Mouse (Mus musculus) small intestine, adult 2 months (tissue): ENCODE results near the gene Vamp4. TPM values are rescaled to one million over a fixed set of nuclear protein-coding genes. Genes with fewer than 3 reads are reported as not detected.
A peak's percentile ranks its signal among the peaks of the same experiment; 100 is the strongest.

Experiments
- H3K27ac ChIP-seq: fragments of 200-500 bp; 2 replicates; pipeline ENCODE4 v1.5.1; 2012; ENCODE audit warnings: low read depth, low read length, control low read depth, inconsistent platforms; ENCODE audit not compliant: insufficient read depth
- H3K27me3 ChIP-seq: fragments of 200-500 bp; 2 replicates; pipeline ENCODE4 v1.6.1; 2012; ENCODE audit warnings: mild to moderate bottlenecking, moderate library complexity, low read length, inconsistent platforms; ENCODE audit not compliant: control insufficient read depth, insufficient read depth
- H3K36me3 ChIP-seq: fragments of 200-500 bp; 2 replicates; pipeline ENCODE4 v1.6.1; 2012; ENCODE audit warnings: mild to moderate bottlenecking, low read length, control low read depth, inconsistent platforms; ENCODE audit not compliant: control insufficient read depth, insufficient read depth
- H3K4me1 ChIP-seq: fragments of 200-500 bp; 2 replicates; pipeline ENCODE4 v1.6.1; 2012; ENCODE audit warnings: low read length, inconsistent platforms, mixed read lengths; ENCODE audit not compliant: control insufficient read depth, insufficient read depth, insufficient read length
- H3K4me3 ChIP-seq: fragments of 200-500 bp; 2 replicates; pipeline ENCODE4 v1.5.1; 2012; ENCODE audit warnings: low read depth, mild to moderate bottlenecking, control low read depth, inconsistent platforms, low read length, moderate library complexity
- CTCF ChIP-seq: fragments of 200-500 bp; IDR thresholded peaks from 2 replicates; pipeline ENCODE4 v1.5.1; 2012; ENCODE audit warnings: low read depth, mild to moderate bottlenecking, control low read depth, inconsistent platforms, low read length, moderate library complexity, mixed read lengths; ENCODE audit not compliant: insufficient replicate concordance, insufficient read length; ENCODE audit errors: extremely low read depth
- POLR2A ChIP-seq: fragments of 200-500 bp; IDR thresholded peaks from 2 replicates; pipeline ENCODE4 v1.6.1; 2012; ENCODE audit warnings: low read depth, mild to moderate bottlenecking, control low read depth, inconsistent platforms, low read length, moderate library complexity
- WGBS: fragments of 180-500 bp; shearing (Covaris S2); methylation state at CpG from one replicate; pipeline ENCODE4 v1.1.7; 2018; 5-methylcytosine and 5-hydroxymethylcytosine counted together
- polyA plus RNA-seq: library from polyadenylated mRNA; depleted of rRNA; stranded (reverse); fragments of >200 nt; gene quantifications from 2 replicates; pipeline ENCODE4 v1.2.3, GENCODE M21; 2012; rRNA removed

The Vamp4 gene
- 2.8 and 6.6 TPM in 2 replicates for polyA plus RNA-seq

GRCm38 (mm10) chr1:162570260-162570748 is at the start of gene Vamp4:
TSS of gene Vamp4 (plus strand) at chr1:162570515.
- H3K27ac ChIP-seq, result peak within 1 kb of the TSS; percentile 38; the same call in 1 of the 2 replicates
- no peaks in the 10 kb centered on the region for H3K4me1 ChIP-seq
- no peaks in the 10 kb centered on the region for H3K36me3 ChIP-seq
- H3K4me3 ChIP-seq, result peak within 1 kb of the TSS; percentile 98
- WGBS, result under 1% methylated on average over 43 of the region's 43 CpGs
- H3K27me3 ChIP-seq, result no peaks in the 10 kb centered on the region
- TF ChIP-seq CTCF (peak; percentile 36; the same call in 1 of the 2 replicates), POLR2A (no peak)

- TF ChIP-seq POLR2A, result no peak
- TF ChIP-seq CTCF, result no peak
- 65% methylated on average over 2 of the region's 2 CpGs for WGBS
- Histone ChIP-seq H3K4me1 (no peaks in the 10 kb centered on the region), H3K36me3 (peaks cover 8% of the 10 kb centered on the region), H3K4me3 (no peak overlapping the region), H3K27ac (no peak overlapping the region), H3K27me3 (no peaks in the 10 kb centered on the region)
Observed at GRCm38 (mm10) chr1:162529651-162530050, 40.7 kb upstream of the Vamp4 start.

GRCm38 (mm10) chr1:162530666-162531065 is 39.6 kb upstream of the Vamp4 start:
- H3K4me1 ChIP-seq, result no peaks in the 10 kb centered on the region
- H3K36me3 ChIP-seq, result peaks cover 15% of the 10 kb centered on the region
- WGBS, result 100% methylated on average over 1 of the region's 1 CpGs
- TF ChIP-seq CTCF (no peak), POLR2A (no peak)
- no peak overlapping the region for H3K4me3 ChIP-seq
- H3K27ac ChIP-seq, result no peak overlapping the region
- H3K27me3 ChIP-seq, result no peaks in the 10 kb centered on the region

GRCm38 (mm10) chr1:162531584-162531983 is 38.7 kb upstream of the Vamp4 start:
- Histone ChIP-seq H3K27ac (no peak overlapping the region), H3K36me3 (peaks cover 23% of the 10 kb centered on the region), H3K27me3 (no peaks in the 10 kb centered on the region), H3K4me3 (no peak overlapping the region), H3K4me1 (no peaks in the 10 kb centered on the region)
- TF ChIP-seq POLR2A, result no peak
- TF ChIP-seq CTCF, result no peak; the same call in 1 of the 2 replicates
- 74% methylated on average over 4 of the region's 4 CpGs for WGBS

GRCm38 (mm10) chr1:162532330-162532729 is 38.0 kb upstream of the Vamp4 start:
- H3K4me3 ChIP-seq, result no peak overlapping the region
- no peak for TF ChIP-seq POLR2A
- TF ChIP-seq CTCF, result no peak
- no peaks in the 10 kb centered on the region for H3K27me3 ChIP-seq
- H3K36me3 ChIP-seq, result peaks cover 30% of the 10 kb centered on the region
- WGBS, result 55% methylated on average over 4 of the region's 4 CpGs
- H3K4me1 ChIP-seq, result no peaks in the 10 kb centered on the region
- no peak overlapping the region for H3K27ac ChIP-seq

- Histone ChIP-seq H3K27ac (no peak overlapping the region), H3K36me3 (peaks cover 37% of the 10 kb centered on the region), H3K27me3 (no peaks in the 10 kb centered on the region), H3K4me3 (no peak overlapping the region), H3K4me1 (no peaks in the 10 kb centered on the region)
- 92% methylated on average over 14 of the region's 14 CpGs for WGBS
- no peak for TF ChIP-seq POLR2A
- no peak for TF ChIP-seq CTCF
Observed at GRCm38 (mm10) chr1:162533766-162534560, 36.4 kb upstream of the Vamp4 start.

GRCm38 (mm10) chr1:162543231-162543630 is 27.1 kb upstream of the Vamp4 start:
- TF ChIP-seq POLR2A, result no peak
- TF ChIP-seq CTCF, result no peak
- Histone ChIP-seq H3K36me3 (peaks cover 30% of the 10 kb centered on the region), H3K27me3 (no peaks in the 10 kb centered on the region), H3K27ac (no peak overlapping the region), H3K4me1 (no peaks in the 10 kb centered on the region), H3K4me3 (no peak overlapping the region)
- WGBS, result 80% methylated on average over 1 of the region's 1 CpGs
